Mouse (Mus musculus) erythroblast, embryonic 14.5 days (primary cell): ENCODE measurements around the gene Hspb9.

Source experiments
- GATA1 ChIP-seq: IDR thresholded peaks from 2 replicates; pipeline ENCODE4 v1.6.1; 2012; ENCODE audit warnings: low read length, inconsistent platforms, mixed read lengths
- TAL1 ChIP-seq: IDR thresholded peaks from 3 replicates; pipeline ENCODE4 v1.6.1; 2012; ENCODE audit warnings: low read length, inconsistent platforms, mixed read lengths

GRCm38 (mm10) chr11:100724919-100725512 is 11.4 kb downstream of the Hspb9 start:
- TF ChIP-seq GATA1 (no peak), TAL1 (no peak)
